Mouse (Mus musculus): ENCODE data around the gene Olfr1368.

The Olfr1368 gene

GRCm38 (mm10) chr13:21145767-21146166 lies at the start of gene Olfr1368:
Gene Olfr1368 (minus strand): TSS chr13:21145867.
- no peak for DNase-seq

- DNase-seq = no peak
Observed at GRCm38 (mm10) chr13:21185521-21185920, 39.9 kb upstream of the Olfr1368 start.

GRCm38 (mm10) chr13:21183661-21184060 lies 38.0 kb upstream of the Olfr1368 start:
- no peak for DNase-seq

GRCm38 (mm10) chr13:21183066-21183465 lies 37.4 kb upstream of the Olfr1368 start:
- DNase-seq = no peak

- DNase-seq = no peak
Observed at GRCm38 (mm10) chr13:21181996-21182395, 36.3 kb upstream of the Olfr1368 start.

GRCm38 (mm10) chr13:21180551-21181530 lies 35.2 kb upstream of the Olfr1368 start:
- peak; percentile 85 for DNase-seq

- peak; percentile 86 for DNase-seq
Observed at GRCm38 (mm10) chr13:21179724-21180550, 34.3 kb upstream of the Olfr1368 start.

- peak; percentile 58 for DNase-seq
Observed at GRCm38 (mm10) chr13:21179367-21179723, 33.7 kb upstream of the Olfr1368 start, which contains the start of gene Trim27. Gene Trim27 (plus strand): TSS chr13:21179445.

- no peak for DNase-seq
Observed at GRCm38 (mm10) chr13:21178364-21178763, 32.7 kb upstream of the Olfr1368 start.

- DNase-seq = no peak
Observed at GRCm38 (mm10) chr13:21177657-21178056, 32.0 kb upstream of the Olfr1368 start.

- no peak for DNase-seq
Observed at GRCm38 (mm10) chr13:21176733-21177132, 31.1 kb upstream of the Olfr1368 start.

- DNase-seq = peak; percentile 46
Observed at GRCm38 (mm10) chr13:21173072-21173471, 27.4 kb upstream of the Olfr1368 start.

GRCm38 (mm10) chr13:21172241-21173027 lies 26.8 kb upstream of the Olfr1368 start:
- peak; percentile 72 for DNase-seq

GRCm38 (mm10) chr13:21171600-21172150 lies 26.0 kb upstream of the Olfr1368 start:
- no peak for DNase-seq

GRCm38 (mm10) chr13:21171156-21171530 lies 25.5 kb upstream of the Olfr1368 start:
- DNase-seq = peak; percentile 58

GRCm38 (mm10) chr13:21170431-21171155 lies 24.9 kb upstream of the Olfr1368 start:
- no peak for DNase-seq

- DNase-seq = peak; percentile 84
Observed at GRCm38 (mm10) chr13:21169657-21170430, 24.2 kb upstream of the Olfr1368 start.

GRCm38 (mm10) chr13:21169121-21169656 lies 23.5 kb upstream of the Olfr1368 start:
- no peak for DNase-seq

- DNase-seq = peak; percentile 48
Observed at GRCm38 (mm10) chr13:21168371-21169011, 22.8 kb upstream of the Olfr1368 start.

- peak; percentile 46 for DNase-seq
Observed at GRCm38 (mm10) chr13:21167910-21168300, 22.2 kb upstream of the Olfr1368 start.
